Mouse (Mus musculus): ENCODE data around the gene Tex9. TPM values are rescaled to one million over a fixed set of nuclear protein-coding genes. Genes with fewer than 3 reads are reported as not detected.

Gene Tex9
- polyA plus RNA-seq, 1 experiment: 0.85 TPM

DNA sequence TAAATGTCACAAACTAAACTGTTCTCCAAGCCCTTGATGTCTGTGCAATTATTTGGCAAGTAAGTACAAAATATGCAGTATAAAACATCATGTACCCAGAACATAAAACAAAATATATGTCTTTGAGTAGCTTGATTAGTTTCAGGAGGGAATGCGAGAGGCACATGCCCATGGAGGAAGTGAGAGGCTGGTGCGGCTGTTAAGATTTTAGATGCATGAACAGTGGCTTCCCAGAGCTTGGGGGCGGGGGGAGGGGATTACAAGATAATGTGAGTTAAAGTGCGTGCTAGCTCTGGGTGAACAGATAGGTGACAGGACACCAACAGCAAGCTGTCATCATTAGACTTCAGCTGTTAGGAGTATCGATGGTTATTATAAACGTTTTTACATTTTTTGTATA lies 40.9 kb downstream of the Tex9 start:
- 85% methylated on average over 6 of the region's 6 CpGs for WGBS
- Histone ChIP-seq H3K4me3 (ENCODE audit: low read depth, low read length) (no peak overlapping the region), H3K27ac (ENCODE audit: insufficient read depth, low read depth, low read length) (no peak overlapping the region), H3K4me1 (ENCODE audit: control insufficient read depth, insufficient read depth, insufficient read length, low read length) (peaks cover 4% of the 10 kb centered on the region; the same call in 1 of the 2 replicates), H3K27me3 (ENCODE audit: control insufficient read depth, insufficient read depth, low read length) (no peaks in the 10 kb centered on the region), H3K36me3 (ENCODE audit: control insufficient read depth, insufficient read depth, low read length) (no peaks in the 10 kb centered on the region)
- TF ChIP-seq POLR2A (IDR thresholded peaks at IDR 0.05; ENCODE audit: low read depth, low read length): no peak
- TF ChIP-seq CTCF (IDR thresholded peaks at IDR 0.05; ENCODE audit: extremely low read depth, insufficient read length, insufficient replicate concordance, low read depth, low read length): no peak

DNA sequence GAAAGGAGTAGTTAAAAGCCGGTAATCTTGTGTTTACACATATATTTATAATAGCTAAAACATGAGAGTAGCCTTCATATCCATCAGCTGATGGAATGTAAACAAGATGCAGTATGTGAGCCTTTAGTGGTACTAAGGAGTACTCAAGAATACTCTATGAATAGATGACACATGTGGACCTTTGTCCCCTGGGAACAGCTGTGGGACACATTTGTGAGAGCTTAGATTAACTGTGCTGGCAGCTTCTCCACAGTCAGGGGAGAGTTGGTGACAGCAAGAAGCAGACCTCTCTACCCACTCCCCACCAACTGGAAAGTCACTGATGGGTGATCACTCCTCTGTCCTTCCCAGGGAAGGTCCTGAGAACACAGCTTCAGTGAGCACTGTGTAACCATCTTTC lies 41.6 kb downstream of the Tex9 start:
- TF ChIP-seq CTCF (IDR thresholded peaks at IDR 0.05; ENCODE audit: extremely low read depth, insufficient read length, insufficient replicate concordance, low read depth, low read length): no peak
- no peak for TF ChIP-seq POLR2A (IDR thresholded peaks at IDR 0.05; ENCODE audit: low read depth, low read length)

DNA sequence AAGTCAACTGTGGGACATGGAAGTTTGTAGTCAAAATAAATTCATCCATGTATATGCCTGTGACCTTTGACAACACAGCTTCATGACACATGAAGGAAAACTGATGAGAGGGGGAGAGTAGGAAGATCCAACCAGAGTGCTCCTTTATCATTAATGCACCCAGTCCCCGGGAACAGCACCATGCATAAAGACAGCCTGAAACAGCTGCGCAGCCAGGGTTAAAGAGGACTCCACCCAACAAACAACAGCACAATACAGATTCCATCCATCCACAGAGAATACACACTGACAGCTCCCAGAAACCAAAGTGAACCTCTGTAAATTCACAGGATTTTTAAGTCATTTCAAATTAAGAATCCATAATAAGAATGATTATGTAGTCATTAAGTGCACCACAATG lies 42.2 kb downstream of the Tex9 start:
- WGBS: 41% methylated on average over 2 of the region's 2 CpGs
- TF ChIP-seq POLR2A (IDR thresholded peaks at IDR 0.05; ENCODE audit: low read depth, low read length): no peak
- H3K36me3 ChIP-seq (ENCODE audit: control insufficient read depth, insufficient read depth, low read length): no peaks in the 10 kb centered on the region
- H3K4me1 ChIP-seq (ENCODE audit: control insufficient read depth, insufficient read depth, insufficient read length, low read length): peaks cover 4% of the 10 kb centered on the region; the same call in 1 of the 2 replicates
- H3K27me3 ChIP-seq (ENCODE audit: control insufficient read depth, insufficient read depth, low read length): no peaks in the 10 kb centered on the region
- peak overlapping the region; percentile 64 for H3K27ac ChIP-seq (ENCODE audit: insufficient read depth, low read depth, low read length)
- H3K4me3 ChIP-seq (ENCODE audit: low read depth, low read length): peak overlapping the region; percentile 59

More for the DNA sequence above, 41.6 kb downstream of the Tex9 start:
- Histone ChIP-seq H3K4me1 (ENCODE audit: control insufficient read depth, insufficient read depth, insufficient read length, low read length) (peaks cover 4% of the 10 kb centered on the region; the same call in 1 of the 2 replicates), H3K36me3 (ENCODE audit: control insufficient read depth, insufficient read depth, low read length) (no peaks in the 10 kb centered on the region), H3K4me3 (ENCODE audit: low read depth, low read length) (no peak overlapping the region), H3K27me3 (ENCODE audit: control insufficient read depth, insufficient read depth, low read length) (no peaks in the 10 kb centered on the region), H3K27ac (ENCODE audit: insufficient read depth, low read depth, low read length) (no peak overlapping the region)
- 52% methylated on average over 1 of the region's 1 CpGs for WGBS

DNA sequence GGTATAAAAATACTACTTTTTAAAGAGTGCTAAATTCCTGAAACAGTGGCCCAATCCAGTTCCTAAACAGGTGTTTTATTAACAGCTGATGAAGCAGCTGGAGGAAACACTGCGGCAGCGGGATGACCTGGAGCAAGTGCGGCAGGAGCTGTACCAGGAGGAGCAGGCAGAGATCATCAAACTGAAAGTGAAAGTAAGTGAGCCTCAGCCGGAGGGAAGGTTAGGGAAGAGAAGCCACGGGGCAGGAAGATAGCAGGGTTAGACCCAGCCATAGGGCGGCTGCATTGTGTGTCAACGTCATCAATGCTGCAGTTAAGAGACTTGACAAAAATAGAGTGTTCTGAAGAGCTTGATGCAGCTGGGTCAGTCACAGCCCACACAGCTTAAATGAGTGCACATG lies 42.6 kb downstream of the Tex9 start:
- H3K36me3 ChIP-seq (ENCODE audit: control insufficient read depth, insufficient read depth, low read length): no peaks in the 10 kb centered on the region

DNA sequence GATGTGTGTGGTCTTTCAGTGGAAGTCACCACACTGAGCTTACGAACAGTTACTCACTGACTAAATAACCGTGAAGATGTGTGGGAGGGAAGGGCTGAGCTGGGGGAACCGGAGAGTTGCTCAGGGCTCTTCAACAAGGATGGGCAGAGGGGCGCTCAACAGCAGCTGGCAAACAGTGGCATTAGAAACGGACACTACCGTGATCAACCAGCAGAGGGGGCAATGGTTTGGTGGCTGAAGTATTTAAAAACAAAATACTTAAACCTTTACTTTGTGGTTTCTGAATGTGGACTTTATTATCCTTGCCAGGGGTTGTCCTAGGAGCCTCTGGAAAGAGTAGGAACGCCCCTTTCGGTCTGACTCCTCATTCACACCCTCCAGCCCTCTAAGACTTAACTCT lies 44.0 kb downstream of the Tex9 start:
- H3K36me3 ChIP-seq (ENCODE audit: control insufficient read depth, insufficient read depth, low read length): no peaks in the 10 kb centered on the region
- peaks cover 4% of the 10 kb centered on the region; the same call in 1 of the 2 replicates for H3K4me1 ChIP-seq (ENCODE audit: control insufficient read depth, insufficient read depth, insufficient read length, low read length)
- 38% methylated on average over 8 of the region's 8 CpGs for WGBS
- H3K4me3 ChIP-seq (ENCODE audit: low read depth, low read length): no peak overlapping the region
- no peak overlapping the region for H3K27ac ChIP-seq (ENCODE audit: insufficient read depth, low read depth, low read length)
- TF ChIP-seq POLR2A (IDR thresholded peaks at IDR 0.05; ENCODE audit: low read depth, low read length) (no peak), CTCF (IDR thresholded peaks at IDR 0.05; ENCODE audit: extremely low read depth, insufficient read length, insufficient replicate concordance, low read depth, low read length) (peak; percentile 58; the same call in 1 of the 2 replicates)
- H3K27me3 ChIP-seq (ENCODE audit: control insufficient read depth, insufficient read depth, low read length): no peaks in the 10 kb centered on the region

More for the DNA sequence above, 42.6 kb downstream of the Tex9 start:
- H3K4me1 ChIP-seq (ENCODE audit: control insufficient read depth, insufficient read depth, insufficient read length, low read length): peaks cover 4% of the 10 kb centered on the region; the same call in 1 of the 2 replicates
- H3K27ac ChIP-seq (ENCODE audit: insufficient read depth, low read depth, low read length): peak overlapping the region; percentile 64
- TF ChIP-seq CTCF (IDR thresholded peaks at IDR 0.05; ENCODE audit: extremely low read depth, insufficient read length, insufficient replicate concordance, low read depth, low read length) (no peak), POLR2A (IDR thresholded peaks at IDR 0.05; ENCODE audit: low read depth, low read length) (no peak)
- peak overlapping the region; percentile 59 for H3K4me3 ChIP-seq (ENCODE audit: low read depth, low read length)
- WGBS: 7% methylated on average over 7 of the region's 7 CpGs
- no peaks in the 10 kb centered on the region for H3K27me3 ChIP-seq (ENCODE audit: control insufficient read depth, insufficient read depth, low read length)

DNA sequence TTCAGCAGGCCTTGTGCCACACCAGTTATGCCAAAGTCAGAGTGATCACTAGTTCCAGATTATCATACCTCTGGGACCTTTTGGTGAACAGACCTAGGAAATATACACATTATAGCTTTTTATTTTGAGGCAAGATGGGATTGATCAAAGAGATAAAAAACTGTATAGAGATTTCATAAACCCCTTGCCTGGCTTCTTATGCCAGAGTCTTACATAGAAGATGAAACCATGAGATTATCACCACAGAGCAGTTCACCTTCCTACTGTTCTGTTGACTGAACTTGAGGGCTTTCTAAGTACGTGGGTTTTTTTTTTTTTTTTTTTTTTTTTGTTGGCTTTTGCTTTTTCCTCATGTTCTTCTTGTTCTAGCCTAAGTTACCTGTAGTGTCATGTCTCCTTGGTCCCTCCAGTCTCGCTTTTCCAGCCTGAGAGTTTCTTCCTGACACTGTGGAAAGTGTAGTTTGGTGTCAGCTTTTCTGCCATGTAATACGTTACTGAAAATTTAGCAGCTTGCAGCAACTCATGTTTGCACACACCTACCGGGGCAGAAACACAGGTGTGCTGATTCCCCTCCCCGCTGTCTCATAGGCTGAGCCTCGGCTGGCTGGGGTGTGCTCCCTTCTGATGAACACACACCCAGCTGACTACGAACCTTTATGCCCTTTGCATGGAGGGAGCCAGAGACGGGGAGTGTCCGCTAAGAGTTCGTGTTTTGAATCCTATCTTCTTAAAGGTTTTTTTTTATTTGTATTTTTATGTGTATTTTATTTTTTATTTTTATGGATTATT lies 49.9 kb downstream of the Tex9 start:
- Histone ChIP-seq H3K27me3 (ENCODE audit: control insufficient read depth, insufficient read depth, low read length) (no peaks in the 10 kb centered on the region; the same call in 1 of the 2 replicates), H3K36me3 (ENCODE audit: control insufficient read depth, insufficient read depth, low read length) (no peaks in the 10 kb centered on the region), H3K4me3 (ENCODE audit: low read depth, low read length) (no peak overlapping the region), H3K4me1 (ENCODE audit: control insufficient read depth, insufficient read depth, insufficient read length, low read length) (peaks cover 4% of the 10 kb centered on the region; the same call in 1 of the 2 replicates), H3K27ac (ENCODE audit: insufficient read depth, low read depth, low read length) (no peak overlapping the region)
- TF ChIP-seq CTCF (IDR thresholded peaks at IDR 0.05; ENCODE audit: extremely low read depth, insufficient read length, insufficient replicate concordance, low read depth, low read length) (no peak), POLR2A (IDR thresholded peaks at IDR 0.05; ENCODE audit: low read depth, low read length) (no peak)
- WGBS: 70% methylated on average over 10 of the region's 10 CpGs
